Mouse (Mus musculus): Measurements from ENCODE around the gene Actn2. TPM values are rescaled to one million over a fixed set of nuclear protein-coding genes. Genes with fewer than 3 reads are reported as not detected.

The Actn2 gene
- polyA plus RNA-seq, 1 experiment from 2014 or later: 1.7 TPM

- H3K36me3 ChIP-seq (ENCODE audit: control insufficient read depth, insufficient read depth, low read length): no peaks in the 10 kb centered on the region
- no peak overlapping the region for H3K27ac ChIP-seq (ENCODE audit: low read depth, low read length)
- no peaks in the 10 kb centered on the region for H3K27me3 ChIP-seq (ENCODE audit: control insufficient read depth, insufficient read depth, low read length)
- ATAC-seq (ENCODE audit: low FRiP score, low TSS enrichment): no peak
- 94% methylated on average over 12 of the region's 12 CpGs for WGBS
- no peaks in the 10 kb centered on the region for H3K9me3 ChIP-seq (ENCODE audit: control insufficient read depth, low read length)
- no peak overlapping the region for H3K9ac ChIP-seq (ENCODE audit: low read depth, low read length)
- H3K4me1 ChIP-seq (ENCODE audit: control insufficient read depth, insufficient read depth, low read length): no peaks in the 10 kb centered on the region
- no peak overlapping the region for H3K4me3 ChIP-seq (ENCODE audit: low read length)
- no peak overlapping the region for H3K4me2 ChIP-seq (replicated peaks; ENCODE audit: low read depth, low read length)
These were observed 31.7 kb downstream of the Actn2 start for GRCm38 (mm10) chr13:12308878-12309277.

GRCm38 (mm10) chr13:12308473-12308872 lies 32.1 kb downstream of the Actn2 start:
- WGBS: 89% methylated on average over 8 of the region's 8 CpGs
- no peak overlapping the region for H3K4me2 ChIP-seq (replicated peaks; ENCODE audit: low read depth, low read length)
- H3K4me1 ChIP-seq (ENCODE audit: control insufficient read depth, insufficient read depth, low read length): no peaks in the 10 kb centered on the region
- H3K36me3 ChIP-seq (ENCODE audit: control insufficient read depth, insufficient read depth, low read length): no peaks in the 10 kb centered on the region
- H3K9me3 ChIP-seq (ENCODE audit: control insufficient read depth, low read length): no peaks in the 10 kb centered on the region
- no peak overlapping the region for H3K4me3 ChIP-seq (ENCODE audit: low read length)
- H3K27me3 ChIP-seq (ENCODE audit: control insufficient read depth, insufficient read depth, low read length): no peaks in the 10 kb centered on the region
- ATAC-seq (ENCODE audit: low FRiP score, low TSS enrichment): no peak
- no peak overlapping the region for H3K27ac ChIP-seq (ENCODE audit: low read depth, low read length)
- H3K9ac ChIP-seq (ENCODE audit: low read depth, low read length): no peak overlapping the region

- Histone ChIP-seq H3K36me3 (ENCODE audit: control insufficient read depth, insufficient read depth, low read length) (no peaks in the 10 kb centered on the region), H3K4me3 (ENCODE audit: low read length) (no peak overlapping the region), H3K4me2 (replicated peaks; ENCODE audit: low read depth, low read length) (no peak overlapping the region), H3K9ac (ENCODE audit: low read depth, low read length) (no peak overlapping the region), H3K27me3 (ENCODE audit: control insufficient read depth, insufficient read depth, low read length) (no peaks in the 10 kb centered on the region), H3K27ac (ENCODE audit: low read depth, low read length) (no peak overlapping the region), H3K4me1 (ENCODE audit: control insufficient read depth, insufficient read depth, low read length) (no peaks in the 10 kb centered on the region), H3K9me3 (ENCODE audit: control insufficient read depth, low read length) (no peaks in the 10 kb centered on the region)
- ATAC-seq (ENCODE audit: low FRiP score, low TSS enrichment): no peak
- 74% methylated on average over 4 of the region's 4 CpGs for WGBS
These were observed 33.3 kb downstream of the Actn2 start for GRCm38 (mm10) chr13:12307286-12307685.

GRCm38 (mm10) chr13:12305540-12305939 lies 35.0 kb downstream of the Actn2 start:
- Histone ChIP-seq H3K9me3 (ENCODE audit: control insufficient read depth, low read length) (no peaks in the 10 kb centered on the region), H3K36me3 (ENCODE audit: control insufficient read depth, insufficient read depth, low read length) (no peaks in the 10 kb centered on the region), H3K27me3 (ENCODE audit: control insufficient read depth, insufficient read depth, low read length) (no peaks in the 10 kb centered on the region), H3K4me1 (ENCODE audit: control insufficient read depth, insufficient read depth, low read length) (no peaks in the 10 kb centered on the region), H3K9ac (ENCODE audit: low read depth, low read length) (no peak overlapping the region), H3K27ac (ENCODE audit: low read depth, low read length) (no peak overlapping the region), H3K4me2 (replicated peaks; ENCODE audit: low read depth, low read length) (no peak overlapping the region), H3K4me3 (ENCODE audit: low read length) (no peak overlapping the region)
- 89% methylated on average over 8 of the region's 8 CpGs for WGBS
- ATAC-seq (ENCODE audit: low FRiP score, low TSS enrichment): no peak

- no peak overlapping the region for H3K27ac ChIP-seq (ENCODE audit: low read depth, low read length)
These were observed 35.6 kb downstream of the Actn2 start for GRCm38 (mm10) chr13:12304991-12305390.

GRCm38 (mm10) chr13:12297777-12298176 lies 42.8 kb downstream of the Actn2 start:
- Histone ChIP-seq H3K27ac (ENCODE audit: low read depth, low read length) (no peak overlapping the region), H3K36me3 (ENCODE audit: control insufficient read depth, insufficient read depth, low read length) (no peaks in the 10 kb centered on the region), H3K9me3 (ENCODE audit: control insufficient read depth, low read length) (no peaks in the 10 kb centered on the region), H3K4me2 (replicated peaks; ENCODE audit: low read depth, low read length) (no peak overlapping the region), H3K4me3 (ENCODE audit: low read length) (no peak overlapping the region), H3K4me1 (ENCODE audit: control insufficient read depth, insufficient read depth, low read length) (no peaks in the 10 kb centered on the region), H3K27me3 (ENCODE audit: control insufficient read depth, insufficient read depth, low read length) (no peaks in the 10 kb centered on the region), H3K9ac (ENCODE audit: low read depth, low read length) (no peak overlapping the region)
- 73% methylated on average over 6 of the region's 6 CpGs for WGBS
- no peak for ATAC-seq (ENCODE audit: low FRiP score, low TSS enrichment)

More at GRCm38 (mm10) chr13:12304991-12305390, 35.6 kb downstream of the Actn2 start:
- Histone ChIP-seq H3K9ac (ENCODE audit: low read depth, low read length) (no peak overlapping the region), H3K27me3 (ENCODE audit: control insufficient read depth, insufficient read depth, low read length) (no peaks in the 10 kb centered on the region), H3K4me1 (ENCODE audit: control insufficient read depth, insufficient read depth, low read length) (no peaks in the 10 kb centered on the region), H3K36me3 (ENCODE audit: control insufficient read depth, insufficient read depth, low read length) (no peaks in the 10 kb centered on the region), H3K4me3 (ENCODE audit: low read length) (no peak overlapping the region), H3K4me2 (replicated peaks; ENCODE audit: low read depth, low read length) (no peak overlapping the region), H3K9me3 (ENCODE audit: control insufficient read depth, low read length) (no peaks in the 10 kb centered on the region)
- no peak for ATAC-seq (ENCODE audit: low FRiP score, low TSS enrichment)
- WGBS: 90% methylated on average over 5 of the region's 5 CpGs

GRCm38 (mm10) chr13:12296701-12297100 lies 43.9 kb downstream of the Actn2 start:
- Histone ChIP-seq H3K27me3 (ENCODE audit: control insufficient read depth, insufficient read depth, low read length) (no peaks in the 10 kb centered on the region), H3K36me3 (ENCODE audit: control insufficient read depth, insufficient read depth, low read length) (no peaks in the 10 kb centered on the region), H3K4me3 (ENCODE audit: low read length) (no peak overlapping the region), H3K4me2 (replicated peaks; ENCODE audit: low read depth, low read length) (no peak overlapping the region), H3K27ac (ENCODE audit: low read depth, low read length) (no peak overlapping the region), H3K9ac (ENCODE audit: low read depth, low read length) (no peak overlapping the region), H3K9me3 (ENCODE audit: control insufficient read depth, low read length) (no peaks in the 10 kb centered on the region), H3K4me1 (ENCODE audit: control insufficient read depth, insufficient read depth, low read length) (no peaks in the 10 kb centered on the region)
- 83% methylated on average over 3 of the region's 3 CpGs for WGBS
- no peak for ATAC-seq (ENCODE audit: low FRiP score, low TSS enrichment)

- Histone ChIP-seq H3K9ac (ENCODE audit: low read depth, low read length) (no peak overlapping the region), H3K36me3 (ENCODE audit: control insufficient read depth, insufficient read depth, low read length) (no peaks in the 10 kb centered on the region), H3K4me2 (replicated peaks; ENCODE audit: low read depth, low read length) (no peak overlapping the region), H3K9me3 (ENCODE audit: control insufficient read depth, low read length) (no peaks in the 10 kb centered on the region), H3K4me1 (ENCODE audit: control insufficient read depth, insufficient read depth, low read length) (no peaks in the 10 kb centered on the region), H3K27ac (ENCODE audit: low read depth, low read length) (no peak overlapping the region), H3K27me3 (ENCODE audit: control insufficient read depth, insufficient read depth, low read length) (no peaks in the 10 kb centered on the region), H3K4me3 (ENCODE audit: low read length) (no peak overlapping the region)
- no peak for ATAC-seq (ENCODE audit: low FRiP score, low TSS enrichment)
- 97% methylated on average over 7 of the region's 7 CpGs for WGBS
These were observed 46.8 kb downstream of the Actn2 start for GRCm38 (mm10) chr13:12293810-12294209.

GRCm38 (mm10) chr13:12290700-12291099 lies 49.9 kb downstream of the Actn2 start:
- no peak overlapping the region for H3K9ac ChIP-seq (ENCODE audit: low read depth, low read length)

GRCm38 (mm10) chr13:12284528-12284927 lies 56.0 kb downstream of the Actn2 start:
- Histone ChIP-seq H3K9me3 (ENCODE audit: control insufficient read depth, low read length) (no peaks in the 10 kb centered on the region), H3K9ac (ENCODE audit: low read depth, low read length) (no peak overlapping the region), H3K27me3 (ENCODE audit: control insufficient read depth, insufficient read depth, low read length) (no peaks in the 10 kb centered on the region), H3K4me3 (ENCODE audit: low read length) (no peak overlapping the region), H3K4me1 (ENCODE audit: control insufficient read depth, insufficient read depth, low read length) (no peaks in the 10 kb centered on the region), H3K27ac (ENCODE audit: low read depth, low read length) (no peak overlapping the region), H3K4me2 (replicated peaks; ENCODE audit: low read depth, low read length) (no peak overlapping the region), H3K36me3 (ENCODE audit: control insufficient read depth, insufficient read depth, low read length) (no peaks in the 10 kb centered on the region)
- no peak for ATAC-seq (ENCODE audit: low FRiP score, low TSS enrichment)
- WGBS: 90% methylated on average over 11 of the region's 11 CpGs

More at GRCm38 (mm10) chr13:12290700-12291099, 49.9 kb downstream of the Actn2 start:
- no peak overlapping the region for H3K4me2 ChIP-seq (replicated peaks; ENCODE audit: low read depth, low read length)
- no peaks in the 10 kb centered on the region for H3K4me1 ChIP-seq (ENCODE audit: control insufficient read depth, insufficient read depth, low read length)
- no peak overlapping the region for H3K4me3 ChIP-seq (ENCODE audit: low read length)
- WGBS: 93% methylated on average over 7 of the region's 7 CpGs
- no peaks in the 10 kb centered on the region for H3K36me3 ChIP-seq (ENCODE audit: control insufficient read depth, insufficient read depth, low read length)
- H3K9me3 ChIP-seq (ENCODE audit: control insufficient read depth, low read length): no peaks in the 10 kb centered on the region
- H3K27ac ChIP-seq (ENCODE audit: low read depth, low read length): no peak overlapping the region
- ATAC-seq (ENCODE audit: low FRiP score, low TSS enrichment): no peak
- no peaks in the 10 kb centered on the region for H3K27me3 ChIP-seq (ENCODE audit: control insufficient read depth, insufficient read depth, low read length)

All from kidney, embryonic 14.5 days (tissue).